Mouse (Mus musculus) testis, postnatal 14 days (tissue): ENCODE measurements around the gene Sh3d19.
"Not testable (repeated sequence)": the region's sequence is repeated elsewhere in the genome, so short reads cannot be mapped to it uniquely, and the experiment has no call there.

ENCODE experiments used
- DNase-seq: peaks from one replicate; pipeline ENCODE4 v3.0.0; 2021; ENCODE audit warnings: low spot score

Sh3d19 gene

DNA sequence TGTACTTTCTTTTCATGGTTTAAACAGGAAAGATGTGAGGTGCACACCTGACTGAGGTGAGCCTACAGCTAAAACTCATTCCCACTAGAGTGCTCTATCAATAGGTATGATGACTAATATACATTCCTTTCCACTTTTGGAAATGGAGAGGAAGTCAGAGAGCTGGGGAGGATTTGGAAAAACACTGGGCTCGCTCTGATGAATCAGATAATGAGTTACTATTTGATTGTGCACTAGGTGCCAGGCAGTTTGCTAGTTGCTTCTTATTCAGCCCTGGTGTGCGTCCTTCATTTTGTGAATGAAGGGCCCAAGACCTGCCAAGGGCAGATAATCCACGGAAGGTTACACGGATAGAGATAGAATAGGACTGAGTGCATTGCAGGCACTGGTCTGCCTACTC is 9.1 kb downstream of the Sh3d19 start:
- DNase-seq = no peak

DNA sequence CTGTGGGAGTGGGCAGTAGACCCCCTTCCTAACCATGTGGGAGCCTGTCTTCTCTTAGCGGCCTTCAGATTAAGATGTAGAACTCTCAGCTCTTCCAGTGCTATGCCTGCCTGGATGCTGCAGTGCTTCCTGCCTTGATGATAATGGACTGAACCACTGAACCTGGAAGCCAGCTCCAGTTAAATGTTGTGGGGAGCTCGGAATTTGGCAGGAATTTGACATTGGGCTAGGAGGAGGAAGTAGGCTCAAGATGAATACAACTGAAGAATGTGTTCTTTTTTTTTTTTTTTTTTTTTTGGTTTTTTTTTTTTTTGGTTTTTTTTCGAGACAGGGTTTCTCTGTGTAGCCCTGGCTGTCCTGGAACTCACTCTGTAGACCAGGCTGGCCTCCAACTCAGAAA is 10.9 kb downstream of the Sh3d19 start:
- DNase-seq = not testable (repeated sequence)

- DNase-seq = no peak
Observed at GRCm38 (mm10) chr3:85984537-85984936, 13.6 kb downstream of the Sh3d19 start.

GRCm38 (mm10) chr3:85987225-85987624 is 16.3 kb downstream of the Sh3d19 start:
- DNase-seq = peak; percentile 31

GRCm38 (mm10) chr3:85991140-85991801 is 20.4 kb downstream of the Sh3d19 start:
- no peak for DNase-seq

GRCm38 (mm10) chr3:85991802-85992156 is 20.9 kb downstream of the Sh3d19 start:
- no peak for DNase-seq

DNA sequence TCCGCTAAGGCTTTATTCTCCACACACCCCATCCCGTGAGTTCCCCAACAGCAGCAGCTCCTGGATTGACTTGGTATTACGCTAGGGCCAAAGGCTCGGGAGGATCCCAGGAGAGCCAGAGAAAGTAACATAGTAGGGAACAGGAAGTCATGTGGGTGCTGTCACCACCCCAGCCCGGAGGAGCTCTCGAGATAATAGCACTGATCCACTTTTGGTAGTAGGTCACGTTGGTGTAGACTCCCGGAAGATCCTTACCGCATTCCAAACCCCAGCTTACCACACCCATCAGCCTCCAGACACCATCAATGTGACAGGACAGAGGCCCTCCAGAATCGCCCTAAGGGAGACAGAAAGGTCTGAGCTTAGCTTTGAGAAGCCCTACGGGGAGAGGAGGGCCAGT is 22.8 kb downstream of the Sh3d19 start:
- DNase-seq = no peak

DNA sequence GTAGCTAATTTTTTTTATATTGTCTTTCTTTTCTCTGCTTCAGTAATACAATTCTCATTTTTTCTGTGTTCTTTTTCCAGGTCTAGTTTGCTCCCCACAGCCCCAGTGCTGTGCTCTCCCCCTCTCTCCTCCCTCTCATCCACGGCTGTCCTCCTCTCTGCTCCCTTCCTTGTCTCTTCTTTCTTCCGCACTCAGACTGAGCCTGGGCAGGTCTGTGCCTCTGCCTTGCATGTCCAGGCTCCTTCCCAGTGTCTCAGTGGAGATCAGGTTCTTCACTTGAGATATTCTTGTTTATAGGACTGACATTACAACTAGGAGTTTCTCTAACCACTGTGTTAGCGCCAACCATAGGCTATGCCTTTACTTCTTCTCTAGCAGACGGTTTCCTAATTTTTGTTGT is 23.7 kb downstream of the Sh3d19 start:
- DNase-seq = no peak

DNA sequence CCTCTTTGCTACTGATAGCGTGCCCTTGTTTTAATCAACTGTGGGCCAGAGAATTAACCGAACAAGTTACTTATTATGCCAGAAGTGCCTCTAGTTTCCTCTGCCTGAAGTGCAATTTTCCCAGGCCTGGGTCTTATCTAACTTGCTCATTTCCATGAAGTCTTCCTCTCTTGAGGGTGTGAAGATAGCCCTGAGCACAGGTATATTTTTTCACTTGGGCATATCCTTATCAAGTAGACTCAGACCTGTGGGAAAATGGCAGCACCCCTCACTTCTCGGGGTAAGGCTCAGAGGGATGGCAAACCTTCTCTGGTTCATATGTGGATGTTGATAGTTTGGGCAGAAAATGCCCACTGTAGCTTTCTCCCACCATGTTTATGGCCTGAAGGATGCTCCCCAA is 30.4 kb downstream of the Sh3d19 start:
- no peak for DNase-seq

GRCm38 (mm10) chr3:86002423-86002822 is 31.5 kb downstream of the Sh3d19 start, which contains the start of gene Prss48:
Prss48 (minus strand) TSS chr3:86002491.
- DNase-seq = peak; percentile 93

- DNase-seq = no peak
Observed at GRCm38 (mm10) chr3:86002940-86003339, 32.0 kb downstream of the Sh3d19 start.

- no peak for DNase-seq
Observed at GRCm38 (mm10) chr3:86004751-86005150, 33.8 kb downstream of the Sh3d19 start.

DNA sequence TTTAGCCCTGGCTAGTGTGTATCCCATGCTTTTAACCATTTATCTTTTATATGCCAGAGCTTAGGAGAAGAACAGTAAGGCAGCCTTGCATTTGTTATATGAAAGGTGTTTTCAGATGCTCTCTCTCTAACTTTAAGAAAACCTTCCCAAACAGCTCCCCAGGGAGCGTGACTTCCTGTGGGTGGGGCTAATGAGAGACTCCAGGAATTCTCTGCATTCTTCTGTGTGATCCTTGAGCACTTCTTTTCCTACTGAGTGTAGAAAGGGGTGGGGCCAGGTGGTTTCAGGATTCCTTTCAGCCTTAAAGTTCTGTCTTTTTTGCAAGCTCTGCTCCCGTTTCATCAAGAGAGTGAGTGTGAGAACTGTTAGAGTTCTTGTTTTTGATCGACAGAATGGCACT is 39.7 kb downstream of the Sh3d19 start:
- DNase-seq = no peak

- no peak for DNase-seq
Observed at GRCm38 (mm10) chr3:86011373-86011772, 40.5 kb downstream of the Sh3d19 start.

- no peak for DNase-seq
Observed at GRCm38 (mm10) chr3:86011833-86012232, 40.9 kb downstream of the Sh3d19 start.

DNA sequence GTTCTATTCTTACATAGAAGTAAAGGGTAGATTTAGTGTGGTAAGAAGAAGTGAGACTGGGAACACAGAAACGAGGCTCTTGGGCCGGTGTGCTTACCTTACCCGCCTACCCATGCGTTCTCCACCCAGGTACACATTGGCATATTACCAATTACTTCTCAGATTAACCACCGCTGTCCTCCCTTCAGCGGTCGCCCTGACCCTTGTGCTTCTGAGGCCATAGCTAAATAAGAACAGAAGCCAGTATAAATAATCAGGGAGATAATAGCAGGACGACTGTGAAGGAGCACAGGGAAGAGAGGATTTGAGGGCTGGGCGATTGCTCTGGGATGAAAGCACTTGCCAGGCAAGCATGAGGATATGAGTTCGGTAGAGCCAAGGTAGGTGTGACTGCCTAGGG is 42.9 kb downstream of the Sh3d19 start:
- DNase-seq = no peak

- DNase-seq = no peak
Observed at GRCm38 (mm10) chr3:86016965-86017364, 46.1 kb downstream of the Sh3d19 start.

GRCm38 (mm10) chr3:86017484-86017883 is 46.6 kb downstream of the Sh3d19 start:
- DNase-seq = no peak

GRCm38 (mm10) chr3:86020921-86021650 is 50.2 kb downstream of the Sh3d19 start:
- no peak for DNase-seq

- DNase-seq = no peak
Observed at GRCm38 (mm10) chr3:86021651-86022050, 50.7 kb downstream of the Sh3d19 start.

- DNase-seq = no peak
Observed at GRCm38 (mm10) chr3:86024065-86024795, 53.3 kb downstream of the Sh3d19 start.

- no peak for DNase-seq
Observed at GRCm38 (mm10) chr3:86025341-86026137, 54.6 kb downstream of the Sh3d19 start.
